Mouse (Mus musculus) myocyte (in vitro differentiated cells): Measurements from ENCODE around the gene Kansl3.

Source experiments
- POLR2A ChIP-seq: IDR thresholded peaks from one replicate; pipeline ENCODE4 v1.6.1; 2011; ENCODE audit warnings: low read depth, mild to moderate bottlenecking, control low read depth, moderate library complexity; ENCODE audit not compliant: insufficient read length
- USF1 ChIP-seq: IDR thresholded peaks from one replicate; pipeline ENCODE4 v1.6.1; 2011; ENCODE audit warnings: low read depth, mild to moderate bottlenecking, control low read depth, moderate library complexity

- TF ChIP-seq POLR2A (no peak), USF1 (no peak)
Observed at GRCm38 (mm10) chr1:36300486-36300885, 68.5 kb downstream of the Kansl3 start.
